Mouse (Mus musculus) C2C12 (cell line): Measurements from ENCODE around the gene Slc13a2. TPM values are rescaled to one million over a fixed set of nuclear protein-coding genes. Genes with fewer than 3 reads are reported as not detected.

ENCODE experiments used
- H3K27me3 ChIP-seq: one replicate; pipeline ENCODE4 v1.6.1; 2011; ENCODE audit not compliant: control insufficient read depth, insufficient read depth, insufficient read length
- H3K36me3 ChIP-seq: one replicate; pipeline ENCODE4 v1.6.1; 2011; ENCODE audit not compliant: control insufficient read depth, insufficient read depth
- H3K4me3 ChIP-seq: one replicate; pipeline ENCODE4 v1.5.1; 2011; ENCODE audit warnings: mild to moderate bottlenecking, control low read depth; ENCODE audit not compliant: poor library complexity, insufficient read depth, severe bottlenecking
- H3K79me2 ChIP-seq: one replicate; pipeline ENCODE4 v1.6.1; 2011; ENCODE audit not compliant: control insufficient read depth, insufficient read depth
- H3K79me3 ChIP-seq: one replicate; pipeline ENCODE4 v1.6.1; 2011; ENCODE audit warnings: low read depth, control low read depth
- H3ac ChIP-seq: one replicate; pipeline ENCODE3; 2011; ENCODE audit warnings: low read depth; ENCODE audit not compliant: control insufficient read depth, insufficient read length
- CEBPB ChIP-seq: IDR thresholded peaks from one replicate; pipeline ENCODE4 v1.6.1; 2011; ENCODE audit warnings: low read depth, mild to moderate bottlenecking, control low read depth, moderate library complexity
- CTCF ChIP-seq: IDR thresholded peaks from one replicate; pipeline ENCODE4 v1.5.1; 2011; ENCODE audit not compliant: control insufficient read depth, insufficient read depth, insufficient read length
- FOSL1 ChIP-seq: IDR thresholded peaks from one replicate; pipeline ENCODE4 v1.8.0; 2011; ENCODE audit warnings: mild to moderate bottlenecking, low read length; ENCODE audit not compliant: poor library complexity, insufficient read depth, severe bottlenecking
- MAX ChIP-seq: IDR thresholded peaks from one replicate; pipeline ENCODE4 v1.6.1; 2011; ENCODE audit warnings: mild to moderate bottlenecking, control low read depth
- MYOD1 ChIP-seq: IDR thresholded peaks from one replicate; pipeline ENCODE4 v1.6.1; 2011; ENCODE audit warnings: low read depth; ENCODE audit not compliant: control insufficient read depth, insufficient read length
- MYOG ChIP-seq: IDR thresholded peaks from one replicate; pipeline ENCODE4 v1.6.1; 2011; ENCODE audit not compliant: control insufficient read depth, insufficient read length; ENCODE audit errors: extremely low read depth
- USF1 ChIP-seq: IDR thresholded peaks from one replicate; pipeline ENCODE4 v1.6.1; 2011; ENCODE audit warnings: low read depth, mild to moderate bottlenecking, control low read depth, moderate library complexity
- polyA plus RNA-seq: library from polyadenylated mRNA; unstranded; fragments of >200 nt; fragmentation: generic; extraction: Trizol; gene quantifications from one replicate; pipeline ENCODE4 v1.2.1, GENCODE M21; 2012; ENCODE audit warnings: missing spikeins

The Slc13a2 gene
- polyA plus RNA-seq, 1 experiment, result not detected

- no peak overlapping the region for H3K4me3 ChIP-seq
- H3K79me3 ChIP-seq, result no peaks in the 10 kb centered on the region
- H3K79me2 ChIP-seq, result no peaks in the 10 kb centered on the region
- no peak for TF ChIP-seq USF1
- TF ChIP-seq MAX, result no peak
- no peak for TF ChIP-seq CTCF
- TF ChIP-seq MYOD1, result no peak
- TF ChIP-seq MYOG, result no peak
- TF ChIP-seq CEBPB, result no peak
- no peak for TF ChIP-seq FOSL1
- no peaks in the 10 kb centered on the region for H3K27me3 ChIP-seq
- no peaks in the 10 kb centered on the region for H3K36me3 ChIP-seq
- no peak overlapping the region for H3ac ChIP-seq
These were observed 39.7 kb downstream of the Slc13a2 start for GRCm38 (mm10) chr11:78382286-78382685.

- H3K4me3 ChIP-seq, result no peak overlapping the region
- TF ChIP-seq FOSL1 (no peak), CEBPB (no peak), MYOG (no peak), MYOD1 (no peak), CTCF (no peak), USF1 (no peak), MAX (no peak)
These were observed 41.0 kb downstream of the Slc13a2 start for GRCm38 (mm10) chr11:78380996-78381395.

GRCm38 (mm10) chr11:78380351-78380750, 41.7 kb downstream of the Slc13a2 start:
- H3K4me3 ChIP-seq, result no peak overlapping the region

More at GRCm38 (mm10) chr11:78380996-78381395, 41.0 kb downstream of the Slc13a2 start:
- H3ac ChIP-seq, result no peak overlapping the region
- no peaks in the 10 kb centered on the region for H3K27me3 ChIP-seq
- no peaks in the 10 kb centered on the region for H3K79me3 ChIP-seq
- no peaks in the 10 kb centered on the region for H3K79me2 ChIP-seq
- no peaks in the 10 kb centered on the region for H3K36me3 ChIP-seq

GRCm38 (mm10) chr11:78377549-78378159, 44.4 kb downstream of the Slc13a2 start:
- H3K27me3 ChIP-seq, result no peaks in the 10 kb centered on the region
- no peak overlapping the region for H3ac ChIP-seq
- TF ChIP-seq MAX (no peak), CEBPB (no peak)
- H3K4me3 ChIP-seq, result no peak overlapping the region
- no peaks in the 10 kb centered on the region for H3K79me3 ChIP-seq
- H3K79me2 ChIP-seq, result no peaks in the 10 kb centered on the region
- H3K36me3 ChIP-seq, result no peaks in the 10 kb centered on the region

More at GRCm38 (mm10) chr11:78380351-78380750, 41.7 kb downstream of the Slc13a2 start:
- no peak for TF ChIP-seq CTCF
- TF ChIP-seq FOSL1, result no peak
- TF ChIP-seq USF1, result no peak
- Histone ChIP-seq H3ac (no peak overlapping the region), H3K79me2 (no peaks in the 10 kb centered on the region), H3K27me3 (no peaks in the 10 kb centered on the region), H3K79me3 (no peaks in the 10 kb centered on the region), H3K36me3 (no peaks in the 10 kb centered on the region)

- Histone ChIP-seq H3K27me3 (no peaks in the 10 kb centered on the region), H3K79me2 (no peaks in the 10 kb centered on the region)
- TF ChIP-seq CEBPB, result no peak
- TF ChIP-seq MYOG, result no peak
- no peak for TF ChIP-seq FOSL1
- no peak for TF ChIP-seq MAX
- TF ChIP-seq USF1, result no peak
- no peak for TF ChIP-seq CTCF
- TF ChIP-seq MYOD1, result no peak
These were observed 47.9 kb downstream of the Slc13a2 start for GRCm38 (mm10) chr11:78374147-78374546.

GRCm38 (mm10) chr11:78372610-78373009, 49.4 kb downstream of the Slc13a2 start:
- TF ChIP-seq MYOD1 (no peak), CTCF (no peak)
- no peaks in the 10 kb centered on the region for H3K27me3 ChIP-seq
- no peak overlapping the region for H3ac ChIP-seq

More at GRCm38 (mm10) chr11:78374147-78374546, 47.9 kb downstream of the Slc13a2 start:
- Histone ChIP-seq H3K36me3 (no peaks in the 10 kb centered on the region), H3ac (no peak overlapping the region), H3K4me3 (no peak overlapping the region), H3K79me3 (no peaks in the 10 kb centered on the region)

More at GRCm38 (mm10) chr11:78372610-78373009, 49.4 kb downstream of the Slc13a2 start:
- Histone ChIP-seq H3K4me3 (no peak overlapping the region), H3K79me2 (no peaks in the 10 kb centered on the region), H3K36me3 (no peaks in the 10 kb centered on the region), H3K79me3 (no peaks in the 10 kb centered on the region)
